Mouse (Mus musculus): ENCODE data around the gene Atf6. TPM values are rescaled to one million over a fixed set of nuclear protein-coding genes. Genes with fewer than 3 reads are reported as not detected.

Atf6 gene
- total and polyA plus RNA-seq, 2 experiments from 2014 or later: 13.0 to 41.5 TPM

DNA sequence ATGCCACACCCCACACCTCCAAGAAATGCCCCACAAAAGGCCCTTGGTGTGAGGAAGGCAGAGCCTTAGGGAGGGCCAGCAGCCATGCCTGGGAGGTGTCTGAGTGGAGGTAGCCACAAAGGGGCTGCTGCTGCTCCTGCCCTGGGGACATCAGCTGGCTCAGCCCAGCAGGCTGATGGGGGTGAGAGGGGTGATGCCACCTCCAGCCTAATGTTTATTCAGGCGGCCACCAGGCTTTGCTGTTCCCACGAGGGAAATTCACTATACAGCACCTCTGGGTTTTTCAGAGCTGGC is 210.4 kb downstream of the Atf6 start:
- H3K36me3 ChIP-seq (replicated peaks; ENCODE audit: control insufficient read depth, insufficient read depth, low read length): peaks cover 17% of the 10 kb centered on the region
- H3K9me3 ChIP-seq (replicated peaks; ENCODE audit: control insufficient read depth, low read length): no peaks in the 10 kb centered on the region
- H3K4me1 ChIP-seq (ENCODE audit: control insufficient read depth, insufficient read depth): peaks cover 4% of the 10 kb centered on the region
- no peak overlapping the region for H3K9ac ChIP-seq (replicated peaks; ENCODE audit: low read depth, low read length)
- WGBS: 60% methylated on average over 2 of the region's 2 CpGs
- DNase-seq (ENCODE audit: low spot score) (no peak), ATAC-seq (ENCODE audit: insufficient read depth, low read depth) (no peak)
- no peaks in the 10 kb centered on the region for H3K27me3 ChIP-seq (ENCODE audit: control insufficient read depth, insufficient read depth, low read length)
- H3K4me3 ChIP-seq (ENCODE audit: low read depth, low read length): no peak overlapping the region
- H3K27ac ChIP-seq (ENCODE audit: low read depth): no peak overlapping the region
- TF ChIP-seq EP300 (IDR thresholded peaks at IDR 0.05; ENCODE audit: low read depth) (no peak), CTCF (IDR thresholded peaks at IDR 0.05; ENCODE audit: low read depth) (no peak)
- H3K4me2 ChIP-seq (ENCODE audit: low read depth, low read length): no peak overlapping the region

DNA sequence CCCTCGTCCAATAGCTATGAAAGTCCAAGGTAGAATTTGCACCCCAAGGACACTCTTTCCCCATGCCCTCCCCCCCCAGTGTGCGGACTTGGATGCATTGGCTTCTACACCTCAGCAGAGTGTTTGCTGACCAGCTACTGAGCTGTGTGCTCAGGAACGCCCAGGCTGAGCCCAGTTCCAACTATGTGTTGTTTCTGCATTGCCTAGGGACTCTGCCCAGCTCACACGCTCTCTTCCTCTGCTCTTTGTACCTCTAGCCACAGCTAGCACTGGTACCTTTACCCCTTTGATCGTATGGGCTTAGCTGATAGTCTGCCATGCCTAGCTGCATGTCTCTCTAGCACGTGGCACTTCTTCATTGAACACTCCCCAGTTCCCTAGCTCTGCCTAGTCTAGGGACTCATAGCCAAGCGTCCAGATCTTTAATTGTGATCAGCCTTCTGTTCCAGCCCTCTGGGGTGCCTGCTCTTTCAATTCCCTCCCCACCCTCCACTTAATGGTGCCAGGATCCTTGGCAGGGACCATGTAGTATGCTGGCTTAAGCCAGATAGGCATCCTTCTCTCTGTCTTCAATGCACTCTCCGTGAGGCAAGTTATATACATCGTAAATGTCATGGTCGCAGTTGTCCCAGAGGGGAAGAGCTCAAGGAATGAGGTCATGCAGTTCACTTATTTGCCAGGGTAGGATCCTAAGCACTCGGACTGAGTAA is 210.9 kb downstream of the Atf6 start:
- H3K4me2 ChIP-seq (ENCODE audit: low read depth, low read length): no peak overlapping the region
- H3K9me3 ChIP-seq (replicated peaks; ENCODE audit: control insufficient read depth, low read length): no peaks in the 10 kb centered on the region
- no peak overlapping the region for H3K27ac ChIP-seq (ENCODE audit: low read depth)
- peaks cover 9% of the 10 kb centered on the region for H3K4me1 ChIP-seq (ENCODE audit: control insufficient read depth, insufficient read depth)
- DNase-seq (ENCODE audit: low spot score): no peak
- no peak overlapping the region for H3K4me3 ChIP-seq (ENCODE audit: low read depth, low read length)
- no peak for ATAC-seq (ENCODE audit: insufficient read depth, low read depth)
- 82% methylated on average over 11 of the region's 11 CpGs for WGBS
- TF ChIP-seq CTCF (IDR thresholded peaks at IDR 0.05; ENCODE audit: low read depth) (no peak), EP300 (IDR thresholded peaks at IDR 0.05; ENCODE audit: low read depth) (no peak)
- H3K36me3 ChIP-seq (replicated peaks; ENCODE audit: control insufficient read depth, insufficient read depth, low read length): peaks cover 14% of the 10 kb centered on the region; the same call in 1 of the 2 replicates
- no peaks in the 10 kb centered on the region for H3K27me3 ChIP-seq (ENCODE audit: control insufficient read depth, insufficient read depth, low read length)
- no peak overlapping the region for H3K9ac ChIP-seq (replicated peaks; ENCODE audit: low read depth, low read length)

DNA sequence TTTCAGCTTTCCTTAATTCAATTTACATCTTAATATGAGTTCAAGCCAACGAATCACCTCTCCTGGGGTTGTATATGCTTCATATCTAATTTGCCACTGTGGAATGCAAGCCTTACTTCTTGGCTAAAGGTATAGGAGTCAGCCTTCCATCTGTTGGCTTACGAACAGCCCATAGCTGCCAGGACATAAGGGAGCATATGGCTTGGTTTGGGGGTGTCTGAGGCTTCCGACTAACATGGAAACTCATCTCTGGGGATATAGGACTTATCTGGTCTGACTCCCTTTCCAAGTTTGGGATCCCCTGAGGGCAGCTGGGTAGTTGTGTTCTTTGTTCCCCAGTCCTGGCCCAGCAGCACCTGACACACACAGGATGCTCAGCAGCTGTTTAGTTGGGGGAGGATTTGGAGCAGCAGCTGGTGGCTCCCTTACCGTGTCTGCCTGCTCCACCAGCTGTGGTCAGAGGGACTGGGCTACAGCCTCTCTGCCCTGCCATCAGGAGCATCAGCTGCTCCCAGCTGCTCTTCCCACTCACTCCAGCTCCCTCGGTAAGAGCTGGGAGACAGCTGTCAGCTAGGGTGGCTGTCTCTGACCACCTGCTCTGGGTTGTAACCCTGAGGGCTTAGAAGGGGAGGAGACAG is 212.2 kb downstream of the Atf6 start:
- no peaks in the 10 kb centered on the region for H3K9me3 ChIP-seq (replicated peaks; ENCODE audit: control insufficient read depth, low read length)
- H3K9ac ChIP-seq (replicated peaks; ENCODE audit: low read depth, low read length): no peak overlapping the region
- ATAC-seq (ENCODE audit: insufficient read depth, low read depth) (no peak), DNase-seq (ENCODE audit: low spot score) (no peak)
- H3K36me3 ChIP-seq (replicated peaks; ENCODE audit: control insufficient read depth, insufficient read depth, low read length): peaks cover 14% of the 10 kb centered on the region; the same call in 1 of the 2 replicates
- no peaks in the 10 kb centered on the region for H3K27me3 ChIP-seq (ENCODE audit: control insufficient read depth, insufficient read depth, low read length)
- H3K4me3 ChIP-seq (ENCODE audit: low read depth, low read length): no peak overlapping the region
- H3K4me1 ChIP-seq (ENCODE audit: control insufficient read depth, insufficient read depth): peaks cover 21% of the 10 kb centered on the region
- no peak for TF ChIP-seq CTCF (IDR thresholded peaks at IDR 0.05; ENCODE audit: low read depth)
- TF ChIP-seq EP300 (IDR thresholded peaks at IDR 0.05; ENCODE audit: low read depth): no peak
- no peak overlapping the region for H3K4me2 ChIP-seq (ENCODE audit: low read depth, low read length)
- 60% methylated on average over 5 of the region's 5 CpGs for WGBS
- no peak overlapping the region for H3K27ac ChIP-seq (ENCODE audit: low read depth)

Other genes with a start within 250 kb of the Atf6 start
- gene Olfml2b, start 223.2 kb downstream of the Atf6 start, total RNA-seq (2014; rRNA removed; ENCODE audit: low replicate concordance): 63.0 and 76.5 TPM in 2 replicates
- gene Olfml2b, start 223.2 kb downstream of the Atf6 start, polyA plus RNA-seq (2015; fragmentation: Nextera tagmentation; extraction: Ambion mirVana): 19.3 and 26.3 TPM in 2 replicates
- 1.6 and 4.3 TPM in 2 replicates for gene Gm26620, start 17.3 kb upstream of the Atf6 start, total RNA-seq (2014; rRNA removed; ENCODE audit: low replicate concordance)
- gene Gm26620, start 17.3 kb upstream of the Atf6 start, polyA plus RNA-seq (2015; fragmentation: Nextera tagmentation; extraction: Ambion mirVana): 1.0 and 1.4 TPM in 2 replicates
- gene Dusp12, start 17.8 kb upstream of the Atf6 start, total RNA-seq (2014; rRNA removed; ENCODE audit: low replicate concordance): 13.0 and 15.6 TPM in 2 replicates
- gene Dusp12, start 17.8 kb upstream of the Atf6 start, polyA plus RNA-seq (2015; fragmentation: Nextera tagmentation; extraction: Ambion mirVana): 19.3 and 21.7 TPM in 2 replicates
- gene Fcrlb, start 45.2 kb upstream of the Atf6 start, total RNA-seq (2014; rRNA removed; ENCODE audit: low replicate concordance): not detected in 2 replicates
- not detected in 2 replicates for gene Fcrlb, start 45.2 kb upstream of the Atf6 start, polyA plus RNA-seq (2015; fragmentation: Nextera tagmentation; extraction: Ambion mirVana)
- gene Fcrla, start 59.8 kb upstream of the Atf6 start, total RNA-seq (2014; rRNA removed; ENCODE audit: low replicate concordance): 0.35 TPM in 1 of 2 replicates, not detected in the other
- gene Fcrla, start 59.8 kb upstream of the Atf6 start, polyA plus RNA-seq (2015; fragmentation: Nextera tagmentation; extraction: Ambion mirVana): 0.08 and 0.23 TPM in 2 replicates
- gene Fcgr2b, start 108.8 kb upstream of the Atf6 start, total RNA-seq (2014; rRNA removed; ENCODE audit: low replicate concordance): 1.4 and 9.7 TPM in 2 replicates
- 2.0 and 2.3 TPM in 2 replicates for gene Fcgr2b, start 108.8 kb upstream of the Atf6 start, polyA plus RNA-seq (2015; fragmentation: Nextera tagmentation; extraction: Ambion mirVana)
- 0.23 and 1.7 TPM in 2 replicates for gene Fcgr4, start 151.1 kb upstream of the Atf6 start, total RNA-seq (2014; rRNA removed; ENCODE audit: low replicate concordance)
- gene Fcgr4, start 151.1 kb upstream of the Atf6 start, polyA plus RNA-seq (2015; fragmentation: Nextera tagmentation; extraction: Ambion mirVana): 0.60 and 1.0 TPM in 2 replicates
- gene Fcgr3, start 197.2 kb upstream of the Atf6 start, total RNA-seq (2014; rRNA removed; ENCODE audit: low replicate concordance): 11.8 and 13.7 TPM in 2 replicates
- 8.2 and 10.8 TPM in 2 replicates for gene Fcgr3, start 197.2 kb upstream of the Atf6 start, polyA plus RNA-seq (2015; fragmentation: Nextera tagmentation; extraction: Ambion mirVana)
- gene Cfap126, start 246.1 kb upstream of the Atf6 start, total RNA-seq (2014; rRNA removed; ENCODE audit: low replicate concordance): 3.7 TPM in 1 of 2 replicates, not detected in the other
- 2.2 and 3.5 TPM in 2 replicates for gene Cfap126, start 246.1 kb upstream of the Atf6 start, polyA plus RNA-seq (2015; fragmentation: Nextera tagmentation; extraction: Ambion mirVana)

All from heart, postnatal 0 days (tissue).